Mouse (Mus musculus): Measurements from ENCODE around the gene Arf3. TPM values are rescaled to one million over a fixed set of nuclear protein-coding genes. Genes with fewer than 3 reads are reported as not detected.
"Not testable (repeated sequence)": the region's sequence is repeated elsewhere in the genome, so short reads cannot be mapped to it uniquely, and the experiment has no call there.

The Arf3 gene
- total RNA-seq, 4 experiments from 2014 or later, result 18.0 to 20.9 (median 19.1) TPM

DNA sequence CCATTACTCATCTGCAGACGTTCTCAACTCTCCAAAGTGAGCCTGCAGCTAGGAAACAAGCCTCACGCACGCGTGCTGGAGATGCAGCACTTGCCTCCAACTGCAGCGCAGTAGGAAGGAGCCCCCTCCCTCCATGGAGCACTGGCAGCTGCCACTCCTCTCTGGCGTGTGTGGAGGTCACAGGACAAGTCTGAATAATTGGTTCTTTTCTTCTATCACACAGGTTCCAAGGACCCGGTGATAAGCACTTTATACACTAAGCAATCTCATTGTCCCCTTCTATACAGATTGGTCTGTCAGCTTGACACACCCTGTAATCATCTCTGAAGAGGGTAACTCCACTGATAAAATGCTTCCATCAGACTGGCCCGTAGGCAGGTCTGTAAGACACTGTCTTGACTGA is 10.0 kb downstream of the Arf3 start:
- DNase-seq (ENCODE audit: low spot score), result no peak

DNA sequence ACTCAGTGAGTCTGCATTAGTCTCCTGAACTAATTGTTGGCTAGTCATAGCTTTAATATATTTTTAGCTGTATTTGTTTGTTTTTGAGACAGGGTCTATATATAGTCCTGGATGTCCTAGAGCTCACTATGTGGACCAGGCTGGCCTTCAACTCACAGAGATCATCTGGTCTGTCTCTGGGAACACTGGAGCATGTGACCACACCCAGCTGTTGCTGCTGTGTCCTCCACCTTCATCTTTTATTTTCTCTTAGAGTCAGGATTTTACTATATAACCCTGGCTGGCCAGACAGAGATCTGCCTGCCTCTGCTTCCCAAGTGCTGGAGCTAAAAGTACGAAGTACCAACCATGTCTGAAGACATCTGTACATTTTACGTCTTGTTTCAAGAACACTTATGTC is 13.9 kb downstream of the Arf3 start:
- no peak for DNase-seq (ENCODE audit: low spot score)

DNA sequence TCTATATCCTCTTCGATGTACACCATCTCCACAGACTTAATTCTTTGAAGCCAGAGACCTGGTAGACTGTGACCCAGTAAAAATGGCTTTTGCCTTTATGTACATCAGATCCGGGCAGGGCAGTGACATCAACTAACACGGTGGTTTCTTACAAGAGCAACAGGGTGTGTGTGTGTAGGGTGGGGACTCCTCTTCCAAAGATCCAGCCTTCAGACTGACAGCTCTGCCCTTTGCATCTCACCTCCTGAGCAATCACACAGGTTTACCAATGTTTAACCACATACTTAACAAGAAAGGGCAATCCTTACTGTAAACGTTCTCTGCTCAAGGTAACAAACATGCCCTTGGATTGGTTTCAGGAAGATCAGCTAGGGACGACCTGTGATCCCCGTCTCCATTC is 15.7 kb downstream of the Arf3 start:
- DNase-seq (ENCODE audit: low spot score), result no peak

DNA sequence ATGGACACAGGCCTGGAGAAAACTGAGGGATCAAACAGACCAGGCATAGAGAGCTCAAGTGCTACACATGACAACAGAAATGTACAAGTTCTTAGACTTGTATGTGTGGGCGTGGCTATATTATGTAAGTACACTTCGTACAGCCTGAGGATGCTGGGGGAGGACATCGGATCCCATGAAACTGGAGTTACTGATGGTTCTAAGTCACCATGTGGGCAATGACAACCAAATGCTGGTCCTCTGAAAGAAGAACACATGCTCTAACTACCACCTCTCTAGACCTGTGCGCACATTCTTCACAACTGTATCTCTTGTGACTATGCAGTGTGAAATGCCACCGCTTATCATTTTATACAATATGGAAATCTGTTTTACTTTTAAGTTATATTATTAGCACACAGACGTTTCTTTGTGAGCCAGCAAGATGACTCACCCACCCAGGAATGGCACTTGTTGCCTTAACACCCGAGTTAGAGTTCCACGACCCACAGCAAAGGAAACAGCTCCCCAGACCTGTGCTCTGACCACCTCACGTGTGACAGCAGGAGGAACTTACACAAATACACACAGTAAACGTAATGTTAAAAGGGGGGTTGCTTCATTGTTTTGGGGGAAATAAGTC is 16.6 kb downstream of the Arf3 start:
- DNase-seq (ENCODE audit: low spot score), result no peak

DNA sequence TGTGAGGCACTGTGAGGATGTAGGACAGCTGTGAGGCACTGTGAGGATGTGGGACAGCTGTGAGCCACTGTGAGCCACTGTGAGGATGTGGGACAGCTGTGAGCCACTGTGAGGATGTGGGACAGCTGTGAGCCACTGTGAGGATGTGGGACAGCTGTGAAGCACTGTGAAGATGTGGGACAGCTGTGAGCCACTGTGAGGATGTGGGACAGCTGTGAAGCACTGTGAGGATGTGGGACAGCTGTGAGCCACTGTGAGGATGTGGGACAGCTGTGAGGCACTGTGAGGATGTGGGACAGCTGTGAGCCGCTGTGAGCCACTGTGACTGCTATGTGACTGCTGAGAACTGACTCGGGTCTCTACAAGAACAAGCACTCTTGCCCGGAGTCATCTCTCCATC is 19.2 kb downstream of the Arf3 start:
- not testable (repeated sequence) for DNase-seq (ENCODE audit: low spot score)

DNA sequence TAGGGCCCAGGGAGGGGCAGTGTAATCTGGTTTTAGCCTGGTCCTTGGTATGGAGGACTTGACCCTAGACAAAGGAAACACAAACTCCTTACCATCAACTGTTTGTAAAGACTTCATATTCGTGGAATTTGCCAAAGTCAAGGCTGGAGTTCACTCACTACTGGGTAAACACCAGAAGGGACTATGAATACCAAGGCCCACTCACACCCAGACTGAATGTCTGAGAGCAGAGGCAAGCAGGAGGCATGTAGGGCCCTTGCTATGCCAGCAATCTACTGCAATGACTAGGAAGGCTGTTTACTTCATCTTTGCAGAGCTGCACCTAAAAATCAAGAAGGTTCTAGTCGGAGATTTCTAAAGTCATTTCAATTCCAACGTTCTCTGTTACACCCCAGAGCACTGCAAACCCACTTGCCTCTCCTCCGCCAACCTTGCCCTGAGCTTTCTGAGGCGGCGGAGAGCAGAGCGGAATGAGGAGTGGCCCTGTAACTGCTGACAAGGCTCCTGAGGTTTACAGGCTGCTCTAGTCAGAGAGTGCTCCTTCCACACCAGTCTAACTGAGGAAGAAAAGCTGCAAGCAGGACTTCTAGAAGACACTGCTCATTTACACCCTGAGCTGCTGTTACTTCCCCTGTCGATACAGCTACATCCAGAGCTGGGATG is 20.1 kb downstream of the Arf3 start:
- DNase-seq (ENCODE audit: low spot score), result no peak

DNA sequence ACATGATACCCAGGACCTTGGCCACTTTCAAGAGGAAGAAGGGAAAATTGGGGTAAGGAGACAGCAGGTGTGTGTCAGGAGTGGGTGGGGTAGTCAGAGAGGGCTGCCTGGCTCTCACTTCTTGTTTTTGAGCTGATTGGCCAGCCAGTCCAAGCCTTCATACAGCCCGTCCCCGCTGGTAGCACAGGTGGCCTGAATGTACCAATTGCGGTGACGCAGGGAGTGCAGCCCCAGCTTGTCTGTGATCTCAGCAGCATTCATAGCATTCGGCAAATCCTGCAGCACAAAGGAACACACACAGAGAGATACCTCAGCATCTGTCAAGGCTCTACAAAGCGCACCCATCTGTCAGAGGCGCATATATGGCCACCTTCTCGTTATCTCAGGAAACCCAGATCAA is 22.8 kb downstream of the Arf3 start:
- DNase-seq (ENCODE audit: low spot score), result no peak

DNA sequence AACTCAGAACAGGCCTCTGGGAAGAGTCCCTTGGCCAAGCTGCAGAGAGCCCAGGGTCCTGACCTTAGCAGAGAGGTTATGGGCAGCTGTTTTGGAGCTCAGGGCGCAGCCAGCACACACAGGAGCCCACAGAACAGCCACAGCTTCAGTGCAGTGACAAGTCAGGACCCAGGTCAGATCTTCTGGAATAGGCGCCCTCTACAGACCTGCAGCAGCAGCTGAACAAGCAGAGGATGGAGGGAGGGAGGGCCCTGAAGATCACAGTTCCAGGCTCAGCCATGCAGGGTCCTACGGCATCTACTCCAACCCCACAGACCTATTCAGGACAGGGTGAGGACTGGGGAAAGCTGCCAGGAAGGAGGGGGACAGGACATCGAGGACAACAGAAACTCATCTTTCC is 24.2 kb downstream of the Arf3 start:
- no peak for DNase-seq (ENCODE audit: low spot score)

DNA sequence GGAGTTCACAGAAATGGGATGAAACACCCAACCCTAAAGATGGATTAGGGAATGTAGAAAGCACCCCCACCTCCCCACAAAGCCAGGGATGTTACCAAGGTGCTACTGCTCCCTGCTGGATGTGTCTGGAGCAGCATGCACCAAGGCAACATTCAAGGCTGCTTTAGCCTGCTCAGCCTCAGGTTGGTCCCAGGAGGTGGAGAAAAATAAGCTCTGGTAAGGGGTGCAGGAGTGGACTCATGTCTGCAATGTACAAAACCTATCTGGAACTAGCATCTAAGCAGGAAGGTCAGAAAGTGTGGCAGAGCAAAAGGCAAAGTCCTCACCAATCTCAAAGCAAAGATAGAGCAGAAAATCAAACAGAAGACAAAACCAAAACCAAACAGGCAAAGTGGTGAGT is 25.1 kb downstream of the Arf3 start:
- DNase-seq (ENCODE audit: low spot score), result no peak

DNA sequence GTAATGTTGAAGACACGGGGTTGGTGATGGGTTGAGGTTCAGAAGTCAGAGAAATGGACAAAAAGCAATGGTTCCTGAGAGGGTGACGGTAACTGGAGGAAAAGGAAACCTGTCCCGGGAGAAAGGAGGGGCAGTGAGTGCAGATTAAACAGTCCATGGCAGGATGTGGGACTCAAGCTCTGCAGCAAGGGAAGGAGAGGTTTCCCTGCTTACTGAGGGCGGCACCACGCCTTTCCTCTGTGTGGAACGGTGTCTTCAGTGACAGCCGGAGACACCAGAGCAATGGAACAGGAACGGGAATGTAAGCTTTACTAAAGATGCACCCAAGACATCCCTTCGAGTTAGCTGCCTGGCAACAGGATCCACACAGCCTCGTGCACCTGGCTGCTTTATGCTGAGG is 26.5 kb downstream of the Arf3 start:
- no peak for DNase-seq (ENCODE audit: low spot score)

DNA sequence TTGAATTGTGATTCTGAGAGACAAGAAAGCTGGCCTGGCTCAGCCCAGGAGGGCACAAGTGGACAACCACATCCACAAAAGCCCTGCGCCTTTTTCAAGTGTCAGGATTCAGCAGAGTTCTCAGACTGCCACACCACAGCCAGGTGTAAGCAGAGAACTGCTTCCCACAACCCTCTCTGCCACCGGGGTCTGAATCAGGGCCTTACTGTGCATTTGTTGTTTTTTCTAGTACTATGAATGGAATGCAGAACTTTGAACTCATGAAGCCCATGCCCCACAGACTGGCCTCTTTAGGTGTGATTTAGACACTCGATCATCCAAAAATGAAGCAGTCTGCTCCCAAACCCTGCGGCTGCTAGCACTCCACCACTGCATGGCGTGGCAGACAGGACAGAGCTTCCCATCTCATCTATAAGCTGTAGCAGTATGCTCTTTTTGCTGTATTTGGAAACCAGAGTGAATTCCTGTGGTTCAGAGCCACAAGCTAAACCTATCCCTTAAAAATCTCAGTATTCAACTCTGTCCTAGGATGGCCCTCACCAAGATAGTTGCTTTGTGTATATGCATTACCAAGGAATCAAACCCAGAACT is 28.9 kb downstream of the Arf3 start:
- DNase-seq (ENCODE audit: low spot score), result no peak

DNA sequence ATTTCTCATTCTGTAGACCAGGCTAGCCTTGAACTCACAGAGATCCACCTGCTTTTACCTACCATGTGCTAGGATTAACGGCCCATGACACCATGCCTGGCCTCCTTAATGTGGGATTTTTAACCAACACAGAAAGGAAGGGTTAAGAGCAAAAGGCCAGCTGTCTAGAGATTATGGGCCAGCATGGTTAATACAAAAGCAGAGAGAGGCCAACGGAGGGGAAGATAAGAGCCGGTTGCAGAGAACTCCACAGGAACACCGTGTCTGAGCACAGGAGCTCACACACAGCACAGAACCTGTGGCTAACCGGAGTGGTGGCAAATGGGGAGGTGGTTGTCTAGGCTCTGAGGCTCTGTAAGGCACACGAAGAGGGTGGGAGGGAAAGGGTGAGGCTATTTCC is 29.6 kb downstream of the Arf3 start:
- DNase-seq (ENCODE audit: low spot score), result no peak

DNA sequence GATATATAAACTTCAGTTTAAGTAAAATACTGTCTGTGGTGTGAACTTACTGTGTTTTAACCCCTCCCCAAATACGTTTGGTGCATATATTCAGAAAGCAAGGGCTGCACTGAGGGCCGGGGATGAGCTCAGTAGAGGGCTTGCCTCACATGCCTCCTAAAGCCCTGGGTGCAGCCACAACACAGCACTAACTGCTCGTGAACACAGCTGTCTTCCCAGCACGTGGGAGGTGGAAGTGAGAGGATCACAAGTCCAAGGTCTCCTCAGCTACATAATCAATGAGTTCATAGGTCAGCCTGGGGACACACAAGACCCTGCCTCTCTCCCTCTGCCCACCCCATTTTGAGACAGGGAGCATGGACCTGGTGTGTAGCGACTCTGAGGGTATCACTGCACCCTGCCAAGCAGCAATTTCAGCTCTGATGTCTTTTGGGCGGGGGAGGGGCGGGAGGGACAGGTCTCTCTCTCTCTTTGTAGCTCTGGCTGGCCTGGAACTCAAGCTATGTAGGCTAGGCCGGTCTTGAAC is 30.9 kb downstream of the Arf3 start:
- DNase-seq (ENCODE audit: low spot score), result no peak

DNA sequence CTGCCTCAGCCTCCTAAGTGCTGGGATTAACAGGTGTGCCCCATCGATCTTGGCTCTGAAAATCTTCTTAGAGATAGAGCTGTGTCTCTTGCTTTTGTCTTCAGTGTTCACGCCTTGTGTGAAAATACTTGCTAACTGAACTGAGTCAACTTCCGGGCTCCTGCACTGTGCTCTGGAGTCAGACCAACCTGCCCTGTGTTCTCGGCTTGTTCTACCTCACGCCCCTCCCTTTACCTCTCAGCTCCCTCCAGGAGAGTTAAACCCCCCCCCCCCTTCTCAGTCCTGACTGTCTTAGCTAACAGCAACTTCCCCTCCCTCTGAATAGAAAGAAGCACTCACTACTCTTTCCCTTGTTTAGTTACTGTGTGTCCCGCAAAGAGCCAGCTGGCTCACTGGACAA is 32.2 kb downstream of the Arf3 start:
- no peak for DNase-seq (ENCODE audit: low spot score)

DNA sequence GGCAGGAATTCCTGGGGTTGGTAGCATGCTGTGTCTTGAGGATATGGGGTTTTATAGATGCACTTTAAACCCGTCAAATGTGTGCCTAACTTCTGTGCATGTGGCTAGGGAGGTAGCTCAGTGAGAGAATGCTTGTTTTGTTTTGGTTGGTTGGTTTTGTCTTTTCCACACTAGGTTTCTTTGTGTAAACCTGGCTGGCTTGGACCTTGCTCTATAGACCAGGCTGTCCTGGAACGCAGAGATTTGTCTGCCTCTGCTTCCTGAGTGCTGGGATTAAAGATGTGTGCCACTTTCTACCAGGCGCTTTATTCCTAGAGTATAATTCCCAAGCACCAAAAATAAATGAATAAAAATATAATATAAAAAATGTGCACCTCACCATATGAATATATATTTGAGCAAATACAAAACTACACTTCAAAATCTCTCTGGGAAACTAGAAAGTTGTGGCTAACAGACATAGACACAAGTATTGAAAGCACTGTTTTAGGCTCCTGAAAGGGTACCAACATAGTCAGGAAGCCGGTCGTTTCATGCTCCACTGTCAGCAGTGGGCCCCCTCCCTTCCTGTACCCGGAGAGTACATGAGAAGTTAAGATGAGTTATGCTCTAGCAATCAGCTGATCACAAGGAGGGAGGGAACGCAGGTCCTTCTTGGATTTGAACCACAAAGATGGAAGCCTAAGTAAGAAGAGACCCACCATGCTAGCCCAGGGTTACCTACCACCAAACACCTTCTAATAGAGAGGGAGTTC is 33.0 kb downstream of the Arf3 start:
- no peak for DNase-seq (ENCODE audit: low spot score)

DNA sequence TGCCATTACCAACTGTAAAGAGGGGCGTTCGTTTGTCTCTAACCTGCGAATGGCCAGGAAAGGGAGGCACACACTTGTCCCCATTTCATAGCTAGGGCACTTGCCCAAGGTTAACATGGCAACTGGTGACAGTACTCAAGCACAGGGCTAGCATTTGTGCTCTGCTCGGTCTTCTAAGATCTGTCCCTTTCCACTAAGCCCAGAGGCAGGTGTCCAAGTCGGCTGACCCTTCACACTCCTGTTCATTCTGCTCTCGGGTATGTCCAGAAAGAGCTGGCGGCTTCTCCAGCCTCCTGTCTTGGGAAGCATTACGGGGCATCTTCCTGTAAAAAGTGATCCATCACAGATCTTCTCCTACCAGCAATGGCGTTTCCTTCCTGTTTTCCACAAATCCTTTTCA is 34.6 kb downstream of the Arf3 start:
- no peak for DNase-seq (ENCODE audit: low spot score)

DNA sequence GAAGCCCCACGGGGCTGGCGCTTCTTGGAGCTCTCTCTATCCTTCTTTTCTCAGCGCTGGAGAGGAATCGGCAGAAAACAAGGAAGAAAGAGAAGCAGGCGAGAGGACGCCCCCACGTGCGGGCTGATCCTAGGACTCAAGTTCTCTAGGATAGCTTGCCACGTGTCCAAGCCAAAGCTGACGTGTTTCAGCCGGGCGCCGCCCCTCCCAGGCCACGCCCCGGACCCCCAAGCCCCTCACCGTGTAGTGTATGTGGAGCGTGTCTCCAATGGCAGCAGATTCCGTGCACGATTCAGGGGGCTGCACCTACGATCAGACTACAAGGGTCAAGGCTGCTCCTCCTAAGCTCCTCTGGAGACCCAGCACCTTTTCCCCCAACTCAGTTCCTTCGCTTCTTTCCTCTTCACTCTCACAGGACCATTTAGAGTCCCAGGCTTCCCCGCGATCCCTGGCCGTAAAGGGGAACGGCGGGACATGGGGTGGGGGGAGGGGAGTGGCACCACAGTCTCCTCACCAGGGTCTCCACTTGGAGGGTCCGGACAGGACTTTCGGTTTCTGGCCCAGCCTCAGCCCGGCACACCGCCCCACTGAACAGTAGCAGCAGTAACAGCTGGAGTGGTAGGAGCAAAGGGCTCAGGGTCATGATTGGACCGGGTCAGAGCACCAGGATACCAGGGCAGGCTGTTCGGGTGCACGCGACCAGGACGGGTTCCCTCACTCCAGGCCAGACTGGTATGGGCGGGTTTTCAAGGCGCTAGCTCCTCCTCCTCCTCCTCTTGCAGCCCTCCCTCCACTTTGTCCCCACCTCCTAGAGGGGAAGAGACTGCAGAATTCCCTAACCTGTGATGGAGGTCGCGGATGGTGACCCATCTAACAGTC is 35.3 kb downstream of the Arf3 start, which contains the start of gene Fkbp11:
Gene Fkbp11 (minus strand): TSS at position 756 of the 879 bp plus-strand sequence.
- peak; percentile 57 for DNase-seq (ENCODE audit: low spot score)

DNA sequence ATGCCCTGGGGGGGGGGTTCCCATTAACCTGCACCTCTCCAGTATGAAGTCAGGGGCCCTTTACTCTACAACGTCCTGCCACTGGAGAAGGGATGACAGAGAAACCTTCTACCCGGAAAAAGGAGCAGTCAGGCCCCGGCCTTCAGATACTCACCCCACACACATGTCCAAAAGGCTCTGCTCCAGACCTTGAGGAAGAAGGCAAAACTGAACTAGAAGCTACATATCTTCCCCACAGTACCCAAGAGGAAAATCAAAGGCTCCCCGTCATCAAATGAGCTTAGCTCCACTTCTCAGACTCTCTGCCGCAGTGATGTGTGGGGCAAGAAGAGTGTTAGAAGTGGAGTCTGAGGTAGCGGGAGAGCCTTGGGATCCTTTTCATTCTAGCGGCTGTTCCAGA is 36.3 kb downstream of the Arf3 start:
- DNase-seq (ENCODE audit: low spot score), result no peak

DNA sequence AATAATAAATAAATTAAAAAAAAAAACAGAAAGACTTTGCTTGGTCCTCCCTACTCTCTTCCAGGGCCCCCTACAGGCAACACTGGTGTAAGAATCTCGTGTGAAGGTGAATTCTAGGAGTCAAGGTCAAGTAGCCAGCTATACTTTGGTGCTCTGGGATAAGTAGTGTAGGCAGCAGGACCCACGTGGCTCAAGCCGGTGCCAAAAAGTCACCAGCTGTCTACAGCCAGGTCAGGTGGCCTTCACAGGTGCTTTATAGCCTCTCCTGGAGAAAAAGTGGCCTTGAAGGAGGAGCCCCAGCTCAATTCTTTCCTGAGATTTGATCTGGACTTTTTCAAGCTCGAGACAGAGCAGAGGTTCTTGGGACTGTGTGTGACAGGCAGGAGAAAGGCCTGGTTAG is 36.9 kb downstream of the Arf3 start:
- DNase-seq (ENCODE audit: low spot score), result no peak

DNA sequence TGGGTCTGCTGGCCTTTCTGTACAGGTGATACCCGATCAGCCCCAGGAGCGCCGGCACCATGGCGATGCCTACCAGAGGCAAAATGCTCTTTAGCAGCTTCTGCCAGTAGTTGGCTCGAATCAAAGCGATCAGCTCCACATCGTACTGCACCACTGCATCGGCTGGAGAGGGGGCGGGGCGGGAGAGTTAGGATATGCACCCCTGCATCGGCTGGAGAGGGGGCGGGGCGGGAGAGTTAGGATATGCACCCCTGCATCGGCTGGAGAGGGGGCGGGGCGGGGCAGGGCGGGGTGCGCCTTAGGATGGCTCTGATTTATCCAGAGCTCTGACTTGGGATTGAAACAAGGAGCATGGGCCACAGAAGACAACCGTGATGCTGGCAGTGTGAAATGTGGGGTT is 38.6 kb downstream of the Arf3 start:
- DNase-seq (ENCODE audit: low spot score), result no peak

DNA sequence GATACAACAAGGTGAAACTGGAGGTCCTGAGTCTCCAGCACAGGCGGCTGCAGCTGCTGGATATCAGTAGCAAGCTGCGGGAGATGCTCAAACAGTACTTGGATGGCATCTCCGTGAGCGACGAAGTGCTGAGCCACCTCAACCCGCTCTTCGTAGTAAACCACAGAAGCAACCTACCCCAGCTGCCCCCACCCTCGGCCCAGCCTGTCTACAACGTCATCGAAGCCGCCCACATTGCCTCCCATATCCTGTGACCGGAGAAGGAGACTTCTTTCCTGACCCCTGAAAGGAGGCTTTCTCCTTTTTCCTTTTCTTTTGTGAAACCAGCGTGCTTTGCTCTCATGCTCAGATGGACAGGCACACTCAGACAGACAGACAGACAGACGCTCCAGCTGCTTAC is 40.2 kb downstream of the Arf3 start:
- DNase-seq (ENCODE audit: low spot score), result no peak

Data from heart, adult 8-10 months (tissue).